Mouse (Mus musculus): Measurements from ENCODE around the gene Mtf1. TPM values are rescaled to one million over a fixed set of nuclear protein-coding genes. Genes with fewer than 3 reads are reported as not detected.

The Mtf1 gene
- polyA plus RNA-seq (2012; rRNA removed; ENCODE audit: low replicate concordance): 7.1 and 8.2 TPM in 2 replicates

DNA sequence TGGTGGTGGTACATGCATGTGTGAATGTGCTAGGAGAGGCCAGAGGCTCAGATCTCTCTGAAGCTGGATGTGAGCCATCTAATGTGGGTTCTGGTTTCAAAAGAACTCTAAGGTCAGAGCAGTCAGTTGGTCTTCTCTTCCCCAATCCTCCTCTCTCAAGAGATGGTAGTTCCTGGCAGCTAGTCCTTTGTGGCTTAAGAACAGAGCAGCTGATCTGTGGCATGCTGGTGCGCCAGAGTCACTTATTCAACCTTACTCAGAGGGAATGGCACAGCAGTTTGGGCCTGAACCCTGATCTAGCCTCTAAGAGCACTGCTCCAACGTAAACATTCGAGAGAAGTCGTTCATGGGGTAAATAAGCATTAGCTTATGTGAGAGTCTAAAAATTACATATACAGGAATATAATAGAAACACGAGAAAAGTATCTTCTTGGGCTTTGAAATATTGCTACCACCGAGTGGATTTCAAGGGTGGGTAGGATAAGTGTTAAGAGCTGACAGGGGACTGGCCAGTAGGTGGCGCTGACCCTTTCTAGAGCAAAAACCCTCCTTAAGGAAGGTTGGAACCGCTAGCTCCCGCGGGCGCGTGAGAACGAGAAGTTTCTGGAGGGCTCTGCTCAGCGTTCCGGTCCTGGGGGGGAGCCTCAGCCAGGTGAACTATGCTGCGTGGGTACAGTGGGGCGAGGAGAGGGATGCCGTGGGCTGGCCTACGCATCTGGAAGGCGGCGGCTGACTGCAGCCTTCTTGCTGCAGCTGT lies at the start of gene Mtf1:
Mtf1 (plus strand) TSS at position 553 of the 757 bp plus-strand sequence.

DNA sequence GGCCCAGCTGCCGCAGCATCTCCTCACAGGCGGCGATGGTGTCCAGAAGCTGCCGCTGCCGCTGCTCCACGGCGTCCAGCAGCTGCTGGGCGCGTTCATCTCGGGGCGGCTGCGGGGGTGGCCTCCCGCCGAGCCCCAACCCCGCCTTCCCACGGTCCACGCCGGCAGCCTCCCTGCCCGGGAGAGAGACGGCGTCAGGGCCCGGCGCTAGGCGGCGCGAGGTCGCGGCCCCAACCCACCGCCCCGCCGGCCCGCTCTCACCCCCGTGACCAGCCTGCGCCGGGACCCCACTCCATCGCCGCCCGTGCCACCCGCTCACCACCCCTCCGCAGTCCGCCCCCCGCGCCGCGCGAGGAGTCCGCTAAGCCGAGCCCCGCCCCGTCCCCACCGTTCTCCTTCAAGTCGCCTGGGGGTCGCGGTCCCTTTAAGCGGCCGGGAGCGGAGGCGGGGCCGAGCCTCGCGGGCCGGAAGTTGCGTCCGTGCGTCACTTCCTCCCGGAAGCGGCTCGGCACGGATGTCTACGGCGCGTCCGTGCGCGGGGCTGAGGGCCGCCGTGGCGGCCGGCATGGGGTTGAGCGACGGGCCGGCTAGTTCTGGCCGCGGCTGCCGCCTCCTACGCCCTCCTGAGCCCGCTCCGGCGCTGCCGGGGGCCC lies 48.5 kb downstream of the Mtf1 start, which contains the start of gene Yrdc:
Yrdc (plus strand) TSS at position 419 of the 653 bp plus-strand sequence.

DNA sequence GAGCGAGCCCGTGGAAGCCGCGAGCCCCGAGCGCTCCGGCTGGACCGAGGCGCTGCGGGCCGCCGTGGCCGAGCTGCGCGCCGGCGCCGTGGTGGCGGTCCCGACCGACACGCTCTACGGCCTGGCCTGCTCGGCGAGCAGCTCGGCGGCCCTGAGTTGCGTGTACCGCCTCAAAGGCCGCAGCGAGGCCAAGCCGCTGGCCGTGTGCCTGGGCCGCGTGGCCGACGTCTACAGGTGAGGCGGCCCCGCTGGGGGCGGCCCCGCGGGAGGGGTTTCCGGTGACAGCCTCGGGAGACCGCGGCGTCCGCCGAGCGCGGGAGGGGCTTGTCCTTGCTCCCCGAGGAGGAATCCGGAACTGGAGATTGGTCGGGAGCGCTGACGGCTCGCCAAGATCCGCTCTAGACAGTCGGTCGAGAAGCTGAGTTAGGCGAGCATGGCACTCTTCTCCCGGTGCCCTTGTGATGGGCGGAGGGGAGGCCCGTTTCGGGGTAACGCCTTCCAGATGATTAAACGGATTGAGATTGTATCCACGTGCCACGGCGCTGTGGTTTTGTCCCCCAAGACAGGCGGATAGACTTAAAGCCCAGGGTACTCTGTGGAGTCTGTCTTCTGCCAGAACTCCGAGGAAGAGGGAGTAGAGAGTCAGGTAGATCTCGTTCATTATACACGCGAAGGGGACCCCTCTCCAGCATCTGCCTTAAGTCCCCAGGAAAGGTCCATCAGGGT lies 49.2 kb downstream of the Mtf1 start, which contains the start of gene 1110065P20Rik:
1110065P20Rik (minus strand) TSS at position 264 of the 726 bp plus-strand sequence.

DNA sequence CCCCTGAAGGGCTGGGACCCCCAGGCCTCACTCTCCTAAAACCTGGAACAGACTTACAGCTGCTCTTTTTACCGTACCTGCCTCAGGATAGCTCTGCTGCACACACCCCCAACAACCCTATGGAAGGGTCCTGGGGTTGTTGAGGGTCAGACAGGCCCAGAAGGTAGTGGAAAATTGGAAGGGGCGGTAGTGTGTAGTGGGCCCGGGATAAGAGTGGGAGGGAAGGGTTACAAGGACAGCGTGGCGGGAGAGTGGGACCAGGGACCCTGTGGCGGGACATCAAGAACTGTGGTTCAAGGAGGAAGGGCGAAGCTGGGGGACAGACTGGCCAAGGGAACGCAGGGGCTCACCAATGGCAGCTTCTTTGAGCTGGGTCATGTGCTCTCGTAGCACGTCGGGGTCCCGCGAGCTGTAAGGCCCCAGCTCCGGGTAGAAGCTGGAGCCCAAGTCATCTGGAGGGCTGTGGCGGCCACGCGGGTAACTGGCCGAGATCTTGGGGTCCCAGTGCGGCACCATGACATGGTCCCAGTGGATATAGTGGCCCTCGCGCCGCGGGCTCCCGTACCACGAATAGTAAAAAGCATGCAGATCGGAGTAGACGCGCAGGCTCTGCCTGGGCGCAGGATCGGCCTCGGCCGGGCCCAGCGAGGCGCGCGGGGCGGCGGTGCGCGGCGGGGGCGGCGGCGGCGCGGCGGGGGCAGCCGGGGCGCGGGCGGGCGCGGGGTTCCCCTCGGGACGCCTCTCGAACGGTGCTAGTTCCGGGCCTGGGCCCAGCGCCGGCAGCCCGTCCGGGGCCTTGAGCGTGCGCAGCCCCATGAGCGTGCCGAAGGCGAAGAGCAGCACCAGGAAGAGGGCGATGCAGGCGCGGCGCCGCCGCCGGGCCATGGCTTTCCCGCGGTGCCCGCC lies 59.6 kb downstream of the Mtf1 start, which contains the start of gene Maneal:
Maneal (minus strand) TSS at position 889 of the 906 bp plus-strand sequence.

DNA sequence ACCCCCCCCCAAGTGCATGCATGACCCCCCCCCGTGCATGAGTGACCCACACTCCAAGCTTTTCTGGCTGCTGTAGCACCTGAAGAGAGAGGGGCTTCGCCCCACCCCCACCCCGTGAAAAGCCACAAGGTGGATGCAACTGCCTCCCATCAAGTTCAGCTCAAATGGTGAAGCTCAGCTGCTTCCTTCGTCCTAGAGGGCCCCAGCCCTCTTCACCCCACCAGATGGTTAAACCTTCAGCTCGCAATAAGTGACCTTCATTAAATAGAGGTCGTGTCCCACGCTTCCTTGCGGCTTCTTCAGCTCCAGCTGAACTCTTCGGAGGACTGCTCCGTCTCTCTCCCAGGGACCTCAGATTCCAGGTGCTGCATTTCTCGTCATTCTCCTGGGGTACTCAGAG lies 78.7 kb downstream of the Mtf1 start, which contains the start of gene Epha10:
Epha10 (plus strand) TSS at position 301 of the 400 bp plus-strand sequence.

Other genes with a start within 250 kb of the Mtf1 start
- gene 3100002H09Rik, start 191.3 kb upstream of the Mtf1 start, polyA plus RNA-seq (2012; rRNA removed; ENCODE audit: low replicate concordance): not detected in 2 replicates
- gene Pou3f1, start 145.3 kb upstream of the Mtf1 start, polyA plus RNA-seq (2012; rRNA removed; ENCODE audit: low replicate concordance): 0.39 and 0.47 TPM in 2 replicates
- 2.9 and 5.9 TPM in 2 replicates for gene Utp11, start 108.5 kb upstream of the Mtf1 start, polyA plus RNA-seq (2012; rRNA removed; ENCODE audit: low replicate concordance)
- 41.5 and 102 TPM in 2 replicates for gene Fhl3, start 101.4 kb upstream of the Mtf1 start, polyA plus RNA-seq (2012; rRNA removed; ENCODE audit: low replicate concordance)
- gene Sf3a3, start 87.3 kb upstream of the Mtf1 start, polyA plus RNA-seq (2012; rRNA removed; ENCODE audit: low replicate concordance): 7.8 and 11.2 TPM in 2 replicates
- 31.4 and 60.4 TPM in 2 replicates for gene Inpp5b, start 60.3 kb upstream of the Mtf1 start, polyA plus RNA-seq (2012; rRNA removed; ENCODE audit: low replicate concordance)
- gene Yrdc, start 48.6 kb downstream of the Mtf1 start, polyA plus RNA-seq (2012; rRNA removed; ENCODE audit: low replicate concordance): 32.9 and 51.7 TPM in 2 replicates
- 36.2 and 51.3 TPM in 2 replicates for gene 1110065P20Rik, start 49.1 kb downstream of the Mtf1 start, polyA plus RNA-seq (2012; rRNA removed; ENCODE audit: low replicate concordance)
- 0.99 and 1.1 TPM in 2 replicates for gene Maneal, start 60.1 kb downstream of the Mtf1 start, polyA plus RNA-seq (2012; rRNA removed; ENCODE audit: low replicate concordance)
- gene Epha10, start 78.8 kb downstream of the Mtf1 start, polyA plus RNA-seq (2012; rRNA removed; ENCODE audit: low replicate concordance): 0.09 and 0.11 TPM in 2 replicates
- 9.7 and 11.8 TPM in 2 replicates for gene 9930104L06Rik, start 134.9 kb downstream of the Mtf1 start, polyA plus RNA-seq (2012; rRNA removed; ENCODE audit: low replicate concordance)
- 2.2 and 5.8 TPM in 2 replicates for gene Cdca8, start 137.2 kb downstream of the Mtf1 start, polyA plus RNA-seq (2012; rRNA removed; ENCODE audit: low replicate concordance)
- gene Rspo1, start 184.3 kb downstream of the Mtf1 start, polyA plus RNA-seq (2012; rRNA removed; ENCODE audit: low replicate concordance): 2.4 and 3.4 TPM in 2 replicates
- gene Gnl2, start 214.5 kb downstream of the Mtf1 start, polyA plus RNA-seq (2012; rRNA removed; ENCODE audit: low replicate concordance): 10.1 and 20.9 TPM in 2 replicates

Data from mammary gland, adult 2 months (tissue).